Mouse (Mus musculus) spleen, postnatal 10 days (tissue): ENCODE measurements around the gene Stx18.

Experiments
- DNase-seq, 2 experiments: peaks; one replicate each; pipeline ENCODE4 v3.0.0; 2021 to 2022; ENCODE audit warnings: low spot score in 2 of 2

Stx18 gene

GRCm38 (mm10) chr5:38129339-38129738 is 90.8 kb downstream of the Stx18 start:
- no peak for DNase-seq

GRCm38 (mm10) chr5:38136247-38136646 is 97.7 kb downstream of the Stx18 start:
- no peak for DNase-seq

GRCm38 (mm10) chr5:38137163-38137562 is 98.6 kb downstream of the Stx18 start:
- no peak for DNase-seq

- no peak for DNase-seq
These were observed 102.4 kb downstream of the Stx18 start for GRCm38 (mm10) chr5:38140893-38141292.

- no peak for DNase-seq
These were observed 108.0 kb downstream of the Stx18 start for GRCm38 (mm10) chr5:38146524-38146923.

GRCm38 (mm10) chr5:38151264-38151663 is 112.7 kb downstream of the Stx18 start:
- no peak for DNase-seq

- no peak for DNase-seq
These were observed 113.9 kb downstream of the Stx18 start for GRCm38 (mm10) chr5:38152201-38153108.

- no peak for DNase-seq
These were observed 115.1 kb downstream of the Stx18 start for GRCm38 (mm10) chr5:38153636-38154035.

- no peak for DNase-seq
These were observed 119.0 kb downstream of the Stx18 start for GRCm38 (mm10) chr5:38157481-38158020.

- no peak for DNase-seq
These were observed 120.0 kb downstream of the Stx18 start for GRCm38 (mm10) chr5:38158501-38158946.

- DNase-seq = peak; percentile 5 to 18
These were observed 120.5 kb downstream of the Stx18 start for GRCm38 (mm10) chr5:38158947-38159633.

- no peak for DNase-seq
These were observed 121.3 kb downstream of the Stx18 start, which contains the start of gene Nsg1 for GRCm38 (mm10) chr5:38159634-38160413. Nsg1 (minus strand) TSS chr5:38159907.

GRCm38 (mm10) chr5:38168497-38168896 is 130.0 kb downstream of the Stx18 start:
- DNase-seq = no peak

- no peak for DNase-seq
These were observed 135.2 kb downstream of the Stx18 start for GRCm38 (mm10) chr5:38173766-38174165.

- no peak for DNase-seq
These were observed 135.8 kb downstream of the Stx18 start for GRCm38 (mm10) chr5:38174256-38174912.

- no peak for DNase-seq
These were observed 146.2 kb downstream of the Stx18 start for GRCm38 (mm10) chr5:38184688-38185285.

- DNase-seq = no peak
These were observed 148.5 kb downstream of the Stx18 start for GRCm38 (mm10) chr5:38187006-38187405.
